Mouse (Mus musculus) telencephalon, adult 2 months (tissue): ENCODE data around the gene Rtp2.

Experiments used
- DNase-seq: peaks from one replicate; pipeline ENCODE4 v3.0.0-alpha.2; 2011; ENCODE audit warnings: low read depth, low spot score

The Rtp2 gene

GRCm38 (mm10) chr16:23932294-23932693 is at the start of gene Rtp2:
TSS of gene Rtp2 (minus strand) at chr16:23932394.
- DNase-seq = no peak

GRCm38 (mm10) chr16:23980991-23981720 is 49.0 kb upstream of the Rtp2 start:
- DNase-seq = no peak

GRCm38 (mm10) chr16:23980201-23980870 is 48.1 kb upstream of the Rtp2 start:
- DNase-seq = no peak

GRCm38 (mm10) chr16:23979446-23979845 is 47.3 kb upstream of the Rtp2 start:
- no peak for DNase-seq

- no peak for DNase-seq
These were observed 46.3 kb upstream of the Rtp2 start for GRCm38 (mm10) chr16:23978495-23978894.

GRCm38 (mm10) chr16:23977732-23978131 is 45.5 kb upstream of the Rtp2 start:
- no peak for DNase-seq

- DNase-seq = no peak
These were observed 44.0 kb upstream of the Rtp2 start for GRCm38 (mm10) chr16:23976196-23976595.

GRCm38 (mm10) chr16:23973635-23974367 is 41.6 kb upstream of the Rtp2 start:
- no peak for DNase-seq

- no peak for DNase-seq
These were observed 40.7 kb upstream of the Rtp2 start for GRCm38 (mm10) chr16:23972901-23973300.

- DNase-seq = no peak
These were observed 40.0 kb upstream of the Rtp2 start for GRCm38 (mm10) chr16:23972126-23972740.

- DNase-seq = no peak
These were observed 37.7 kb upstream of the Rtp2 start for GRCm38 (mm10) chr16:23969919-23970318.

- no peak for DNase-seq
These were observed 36.7 kb upstream of the Rtp2 start for GRCm38 (mm10) chr16:23968888-23969287.

GRCm38 (mm10) chr16:23967301-23967700 is 35.1 kb upstream of the Rtp2 start:
- DNase-seq = no peak

- no peak for DNase-seq
These were observed 33.9 kb upstream of the Rtp2 start for GRCm38 (mm10) chr16:23966066-23966465.

- DNase-seq = no peak
These were observed 32.6 kb upstream of the Rtp2 start for GRCm38 (mm10) chr16:23964706-23965367.

GRCm38 (mm10) chr16:23963896-23964668 is 31.9 kb upstream of the Rtp2 start:
- no peak for DNase-seq

GRCm38 (mm10) chr16:23962401-23962800 is 30.2 kb upstream of the Rtp2 start:
- no peak for DNase-seq

- DNase-seq = no peak
These were observed 26.7 kb upstream of the Rtp2 start for GRCm38 (mm10) chr16:23958938-23959337.

- DNase-seq = no peak
These were observed 21.7 kb upstream of the Rtp2 start for GRCm38 (mm10) chr16:23953959-23954260.

GRCm38 (mm10) chr16:23953189-23953958 is 21.2 kb upstream of the Rtp2 start:
- DNase-seq = no peak
